Comparison of ENCODE assay signal across 8 mouse cellular contexts in genomic region chr17:51177923-51178322, GRCm38 (mm10). TPM values are rescaled to one million over a fixed set of nuclear protein-coding genes. Genes with fewer than 3 reads are reported as not detected.
A peak's percentile ranks its signal among the peaks of the same experiment; 100 is the strongest.
DNase-seq lines count a peak whose midpoint lies in the region; ATAC-seq lines count a peak whose summit lies in the region.

No protein-coding gene starts in this region.

- no peaks in the 10 kb centered on the region for H3K9me3 ChIP-seq in kidney, embryonic 15.5 days (replicated peaks)
- H3K9me3 ChIP-seq in embryonic facial prominence, embryonic 11.5 days (replicated peaks; ENCODE audit: control insufficient read depth, low read length), result no peaks in the 10 kb centered on the region
- H3K9me3 ChIP-seq in hindbrain, embryonic 14.5 days (ENCODE audit: control insufficient read depth, low read length), result no peaks in the 10 kb centered on the region

- peak overlapping the region; percentile 80 for H3K4me2 ChIP-seq in kidney, embryonic 15.5 days
- H3K4me2 ChIP-seq in embryonic facial prominence, embryonic 11.5 days (ENCODE audit: low read depth, low read length), result peak overlapping the region; percentile 78
- H3K4me2 ChIP-seq in hindbrain, embryonic 14.5 days (replicated peaks), result peak overlapping the region; percentile 71

- WGBS in kidney, embryonic 15.5 days, result 49% methylated on average over 6 of the region's 6 CpGs
- WGBS in embryonic facial prominence, embryonic 11.5 days, result 63% methylated on average over 6 of the region's 6 CpGs
- WGBS in hindbrain, embryonic 14.5 days, result 57% methylated on average over 6 of the region's 6 CpGs

- H3K4me1 ChIP-seq in kidney, embryonic 15.5 days, result peaks cover 12% of the 10 kb centered on the region
- H3K4me1 ChIP-seq in embryonic facial prominence, embryonic 11.5 days (ENCODE audit: control insufficient read depth, insufficient read depth, low read length), result no peaks in the 10 kb centered on the region
- H3K4me1 ChIP-seq in hindbrain, embryonic 14.5 days (replicated peaks; ENCODE audit: control insufficient read depth, insufficient read depth, low read length), result peaks cover 8% of the 10 kb centered on the region

- ATAC-seq in kidney, embryonic 15.5 days (replicated peaks; ENCODE audit: low FRiP score), result no peak
- ATAC-seq in embryonic facial prominence, embryonic 11.5 days (replicated peaks; ENCODE audit: insufficient number of reproducible peaks, low FRiP score, low TSS enrichment, low read depth), result no peak
- no peak for ATAC-seq in hindbrain, embryonic 14.5 days (ENCODE audit: low FRiP score)
- ATAC-seq in inflammation-experienced regulatory T-cells, adult 6 months, result no peak

- no peaks in the 10 kb centered on the region for H3K36me3 ChIP-seq in kidney, embryonic 15.5 days
- no peaks in the 10 kb centered on the region for H3K36me3 ChIP-seq in embryonic facial prominence, embryonic 11.5 days (replicated peaks; ENCODE audit: control insufficient read depth, insufficient read depth, low read depth, low read length)
- H3K36me3 ChIP-seq in hindbrain, embryonic 14.5 days (replicated peaks; ENCODE audit: control insufficient read depth, insufficient read depth), result no peaks in the 10 kb centered on the region

- peak overlapping the region; percentile 82 for H3K4me3 ChIP-seq in kidney, embryonic 15.5 days (replicated peaks)
- H3K4me3 ChIP-seq in embryonic facial prominence, embryonic 11.5 days (ENCODE audit: low read depth, low read length), result peak overlapping the region; percentile 82
- peak overlapping the region; percentile 89 for H3K4me3 ChIP-seq in hindbrain, embryonic 14.5 days (replicated peaks; ENCODE audit: low read length)

- H3K27ac ChIP-seq in kidney, embryonic 15.5 days, result peak overlapping the region; percentile 99
- peak overlapping the region; percentile 98; the same call in 1 of the 2 replicates for H3K27ac ChIP-seq in embryonic facial prominence, embryonic 11.5 days (replicated peaks; ENCODE audit: low read depth, low read length)
- peak overlapping the region; percentile 99 for H3K27ac ChIP-seq in hindbrain, embryonic 14.5 days

- no peak for DNase-seq in kidney, postnatal 25 days
- peak; percentile 12 for DNase-seq in embryonic facial prominence, embryonic 11.5 days (ENCODE audit: low spot score)
- DNase-seq in hindbrain, embryonic 14.5 days (ENCODE audit: low spot score), result no peak
- peak; percentile 7 for DNase-seq in mesoderm, embryonic 11.5 days (ENCODE audit: low read depth, low spot score)
- no peak for DNase-seq in right cerebral cortex, postnatal 10 days (ENCODE audit: low spot score in 2 of 2)
- no peak for DNase-seq in urinary bladder, postnatal 36 days (ENCODE audit: low spot score in 2 of 2)

- peak overlapping the region; percentile 93 for H3K9ac ChIP-seq in kidney, embryonic 15.5 days
- H3K9ac ChIP-seq in embryonic facial prominence, embryonic 11.5 days (replicated peaks; ENCODE audit: low read length), result peak overlapping the region; percentile 99
- peak overlapping the region; percentile 99 for H3K9ac ChIP-seq in hindbrain, embryonic 14.5 days

- H3K27me3 ChIP-seq in kidney, embryonic 15.5 days, result no peaks in the 10 kb centered on the region
- no peaks in the 10 kb centered on the region for H3K27me3 ChIP-seq in embryonic facial prominence, embryonic 11.5 days (ENCODE audit: control insufficient read depth, insufficient read depth, low read length)
- no peaks in the 10 kb centered on the region for H3K27me3 ChIP-seq in hindbrain, embryonic 14.5 days (ENCODE audit: control insufficient read depth, insufficient read depth, low read length)

RNA-seq across cellular contexts. Expression of gene Tbc1d5, which starts 1.2 kb away (rescaled TPM):
- 11.4 and 12.0 TPM in 2 replicates for polyA plus RNA-seq in kidney, embryonic 15.5 days (2015; fragmentation: Nextera tagmentation; extraction: Ambion mirVana)
- 8.8 and 9.3 TPM in 2 replicates for polyA plus RNA-seq in embryonic facial prominence, embryonic 11.5 days (2014; fragmentation: Nextera tagmentation; extraction: Ambion mirVana)
- polyA plus RNA-seq in hindbrain, embryonic 14.5 days (2014; fragmentation: Nextera tagmentation; extraction: Ambion mirVana), result 8.5 and 9.2 TPM in 2 replicates
- polyA plus RNA-seq in inflammation-experienced regulatory T-cells, adult 6 months (2017; shearing (Covaris generic)), result 10 to 100 TPM; 15.2 to 25.7 (median 23.3) TPM

Comparison
In these comparisons a context has a peak if more than half of its experiments do, and no peak if none do; other contexts are left out.
1. DNase-seq: peak in embryonic facial prominence, embryonic 11.5 days (single experiment) and mesoderm, embryonic 11.5 days (single experiment); none in kidney, postnatal 25 days (0 of 2), hindbrain, embryonic 14.5 days (single experiment), right cerebral cortex, postnatal 10 days (0 of 2) and urinary bladder, postnatal 36 days (0 of 2).
2. Peak in every context shown above with its lines, with median percentiles within 50 percentile points of each other: H3K27ac ChIP-seq, H3K4me2 ChIP-seq, H3K4me3 ChIP-seq and H3K9ac ChIP-seq.